ENCODE assay signal across 24 mouse cellular contexts in the genomic region with DNA sequence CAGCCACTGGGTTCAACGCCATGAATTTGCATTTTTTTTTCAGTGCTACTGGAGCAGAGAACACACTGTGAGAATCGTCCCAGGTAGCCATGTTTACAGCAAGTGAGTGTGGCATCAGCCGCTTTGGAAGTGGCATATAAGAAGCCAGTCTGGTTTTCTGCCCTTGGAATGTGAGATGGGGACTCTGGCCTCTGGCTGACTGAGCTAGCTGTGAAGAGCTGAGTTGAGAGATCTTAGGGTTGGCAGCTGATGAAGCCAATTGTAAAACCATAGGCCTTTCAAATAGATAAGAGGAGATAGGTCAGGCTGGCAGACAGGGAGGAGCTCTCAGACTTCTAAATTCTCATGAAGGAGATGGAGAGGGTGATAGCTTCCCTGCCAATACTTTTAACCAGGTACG. TPM values are rescaled to one million over a fixed set of nuclear protein-coding genes. Genes with fewer than 3 reads are reported as not detected.
DNase-seq lines count a peak whose midpoint lies in the region; ATAC-seq and TF ChIP-seq lines count a peak whose summit lies in the region.
"Had no signal": no experiment of that assay in that cellular context is flagged by ENCODE, and none has a peak within 500 bp of the region (broad histone marks: within the 10 kb centered on the region; RNA-seq: fewer than 3 reads in every experiment).

No protein-coding gene starts in this region.

- no peak for TF ChIP-seq CTCF in liver, adult 2 months (IDR thresholded peaks at IDR 0.05; ENCODE audit: low read depth, low read length)

- no peak overlapping the region for H3K27ac ChIP-seq in heart, embryonic 11.5 days (ENCODE audit: low read depth, low read length)
- no peak overlapping the region for H3K27ac ChIP-seq in kidney, embryonic 16.5 days (ENCODE audit: low read length)
- H3K27ac ChIP-seq in liver, adult 2 months (replicated peaks; ENCODE audit: insufficient read depth, low read depth, low read length), result peak overlapping the region; percentile 94
- no peak overlapping the region for H3K27ac ChIP-seq in liver, embryonic 11.5 days (ENCODE audit: low read depth, low read length)
- H3K27ac ChIP-seq: forebrain, embryonic 10.5 days; forebrain, embryonic 13.5 days; heart, embryonic 15.5 days; hindbrain, embryonic 10.5 days; hindbrain, embryonic 13.5 days had no signal

- H3K36me3 ChIP-seq in heart, embryonic 11.5 days (ENCODE audit: control insufficient read depth, insufficient read depth, low read length), result no peaks in the 10 kb centered on the region
- H3K36me3 ChIP-seq in kidney, embryonic 16.5 days (ENCODE audit: insufficient read depth, low read length), result no peaks in the 10 kb centered on the region
- H3K36me3 ChIP-seq in liver, adult 2 months (ENCODE audit: control insufficient read depth, insufficient read depth, low read length), result no peaks in the 10 kb centered on the region
- H3K36me3 ChIP-seq in liver, embryonic 11.5 days (ENCODE audit: control insufficient read depth, insufficient read depth, low read length), result no peaks in the 10 kb centered on the region
- H3K36me3 ChIP-seq: forebrain, embryonic 10.5 days; heart, embryonic 12.5 days; heart, embryonic 15.5 days; hindbrain, embryonic 10.5 days; hindbrain, embryonic 13.5 days had no signal

- ATAC-seq in heart, embryonic 11.5 days (replicated peaks; ENCODE audit: insufficient number of reproducible peaks, low FRiP score, low TSS enrichment), result no peak
- no peak for ATAC-seq in kidney, embryonic 16.5 days (ENCODE audit: low FRiP score, low TSS enrichment)
- no peak for ATAC-seq in liver, embryonic 11.5 days (replicated peaks; ENCODE audit: low FRiP score)
- ATAC-seq: forebrain, embryonic 13.5 days; forebrain, embryonic 16.5 days; hindbrain, embryonic 16.5 days; Patski had no signal

- no peaks in the 10 kb centered on the region for H3K9me3 ChIP-seq in heart, embryonic 11.5 days (replicated peaks; ENCODE audit: control insufficient read depth, low read length)
- peaks cover 8% of the 10 kb centered on the region; the same call in 1 of the 2 replicates for H3K9me3 ChIP-seq in kidney, embryonic 16.5 days (ENCODE audit: low read length)
- no peaks in the 10 kb centered on the region for H3K9me3 ChIP-seq in liver, embryonic 11.5 days (ENCODE audit: control insufficient read depth, low read length)
- H3K9me3 ChIP-seq: heart, embryonic 12.5 days; heart, embryonic 15.5 days; hindbrain, embryonic 13.5 days had no signal

- TF ChIP-seq POLR2A in liver, adult 2 months (IDR thresholded peaks at IDR 0.05; ENCODE audit: extremely low read depth, insufficient read depth, low read length), result no peak

- H3K4me3 ChIP-seq in heart, embryonic 11.5 days (ENCODE audit: low read depth, low read length), result no peak overlapping the region
- H3K4me3 ChIP-seq in kidney, embryonic 16.5 days (ENCODE audit: low read length), result no peak overlapping the region
- H3K4me3 ChIP-seq in liver, adult 2 months (ENCODE audit: insufficient read depth, low read depth, low read length), result no peak overlapping the region
- H3K4me3 ChIP-seq in liver, embryonic 11.5 days (ENCODE audit: low read depth, low read length), result no peak overlapping the region
- H3K4me3 ChIP-seq: forebrain, embryonic 10.5 days; forebrain, embryonic 13.5 days; heart, embryonic 12.5 days; heart, embryonic 15.5 days; hindbrain, embryonic 10.5 days; hindbrain, embryonic 13.5 days had no signal

- WGBS in heart, embryonic 11.5 days (ENCODE audit: insufficient replicate concordance), result 67% methylated on average over 4 of the region's 4 CpGs
- WGBS in kidney, embryonic 16.5 days, result 74% methylated on average over 4 of the region's 4 CpGs
- 69% methylated on average over 4 of the region's 4 CpGs for WGBS in liver, adult 2 months
- 73% methylated on average over 4 of the region's 4 CpGs for WGBS in liver, embryonic 11.5 days

- H3K79me2 ChIP-seq in liver, adult 2 months (ENCODE audit: control insufficient read depth, insufficient read depth, low read length), result no peaks in the 10 kb centered on the region

- H3K4me1 ChIP-seq in heart, embryonic 11.5 days (ENCODE audit: control insufficient read depth, insufficient read depth, low read length), result no peaks in the 10 kb centered on the region
- no peaks in the 10 kb centered on the region for H3K4me1 ChIP-seq in kidney, embryonic 16.5 days (ENCODE audit: insufficient read depth, low read length)
- H3K4me1 ChIP-seq in liver, adult 2 months (ENCODE audit: control insufficient read depth, insufficient read depth, low read length), result peaks cover 12% of the 10 kb centered on the region
- H3K4me1 ChIP-seq in liver, embryonic 11.5 days (replicated peaks; ENCODE audit: control insufficient read depth, insufficient read depth, low read length), result no peaks in the 10 kb centered on the region
- H3K4me1 ChIP-seq: forebrain, embryonic 10.5 days; forebrain, embryonic 13.5 days; heart, embryonic 12.5 days; heart, embryonic 15.5 days; hindbrain, embryonic 13.5 days had no signal

- peak; percentile 61 for DNase-seq in heart, adult 11 months
- peak; percentile 29 to 32 for DNase-seq in kidney, adult 8-10 months
- DNase-seq in liver, adult 2 months (ENCODE audit: extremely low read depth, low read depth, low spot score), result peak; percentile 73
- DNase-seq in liver, embryonic 11.5 days (ENCODE audit: low spot score), result no peak
- DNase-seq: adrenal gland, postnatal 10 days; adrenal gland, postnatal 36 days; cerebellum, adult 18-20 months; cerebellum, adult 9-10 months; cerebellum, postnatal 14 days; gastrocnemius, postnatal 10 days; gastrocnemius, postnatal 36 days; heart, postnatal 10 days; heart, postnatal 36 days had no signal

- H3K4me2 ChIP-seq in heart, embryonic 11.5 days, result no peak overlapping the region
- no peak overlapping the region for H3K4me2 ChIP-seq in kidney, embryonic 16.5 days (replicated peaks; ENCODE audit: low read depth, low read length)
- H3K4me2 ChIP-seq in liver, embryonic 11.5 days, result no peak overlapping the region
- H3K4me2 ChIP-seq: forebrain, embryonic 13.5 days; heart, embryonic 12.5 days; heart, embryonic 15.5 days; hindbrain, embryonic 13.5 days had no signal

- H3K9ac ChIP-seq in heart, embryonic 11.5 days (ENCODE audit: low read depth, low read length), result no peak overlapping the region
- no peak overlapping the region for H3K9ac ChIP-seq in kidney, embryonic 16.5 days (replicated peaks; ENCODE audit: low read length)
- H3K9ac ChIP-seq in liver, adult 2 months (ENCODE audit: low read depth, low read length), result no peak overlapping the region
- H3K9ac ChIP-seq in liver, embryonic 11.5 days (ENCODE audit: low read depth, low read length), result no peak overlapping the region
- H3K9ac ChIP-seq: forebrain, embryonic 13.5 days; heart, embryonic 12.5 days; heart, embryonic 15.5 days; hindbrain, embryonic 13.5 days had no signal

- no peaks in the 10 kb centered on the region for H3K27me3 ChIP-seq in heart, embryonic 11.5 days (ENCODE audit: control insufficient read depth, insufficient read depth, low read length)
- H3K27me3 ChIP-seq in kidney, embryonic 16.5 days (ENCODE audit: insufficient read depth, low read length), result no peaks in the 10 kb centered on the region
- no peaks in the 10 kb centered on the region for H3K27me3 ChIP-seq in liver, adult 2 months (ENCODE audit: control insufficient read depth, insufficient read depth, low read length)
- no peaks in the 10 kb centered on the region for H3K27me3 ChIP-seq in liver, embryonic 11.5 days (replicated peaks; ENCODE audit: control insufficient read depth, insufficient read depth, low read length)
- H3K27me3 ChIP-seq: forebrain, embryonic 13.5 days; heart, embryonic 12.5 days; heart, embryonic 15.5 days; hindbrain, embryonic 13.5 days had no signal

RNA-seq across cellular contexts. Expression of gene Smurf2, which starts 6.2 kb away (rescaled TPM):
- 13.3 and 14.3 TPM in 2 replicates for polyA plus RNA-seq in heart, embryonic 11.5 days (2014; fragmentation: Nextera tagmentation; extraction: Ambion mirVana)
- 11.9 and 13.7 TPM in 2 replicates for polyA plus RNA-seq in kidney, embryonic 16.5 days (2015; fragmentation: Nextera tagmentation; extraction: Ambion mirVana)
- 29.7 and 29.9 TPM in 2 replicates for total RNA-seq in liver, adult 2 months (2014; rRNA removed)
- polyA plus RNA-seq in liver, adult 2 months (2012; rRNA removed), result 6.4 and 7.2 TPM in 2 replicates
- 8.7 and 9.6 TPM in 2 replicates for polyA plus RNA-seq in liver, embryonic 11.5 days (2014; fragmentation: Nextera tagmentation; extraction: Ambion mirVana)
